Mouse (Mus musculus): ENCODE results near the gene Rnf212b. TPM values are rescaled to one million over a fixed set of nuclear protein-coding genes. Genes with fewer than 3 reads are reported as not detected.

Gene Rnf212b
- polyA plus RNA-seq, 1 experiment from 2014 or later: not detected

Other genes starting within 250 kb of the Rnf212b start
- gene Ajuba, start 236.6 kb upstream of the Rnf212b start, polyA plus RNA-seq (2015; fragmentation: Nextera tagmentation; extraction: Ambion mirVana): 11.1 and 13.1 TPM in 2 replicates
- 8.0 and 8.9 TPM in 2 replicates for gene 4931414P19Rik, start 208.1 kb upstream of the Rnf212b start, polyA plus RNA-seq (2015; fragmentation: Nextera tagmentation; extraction: Ambion mirVana)
- 430 and 444 TPM in 2 replicates for gene Psmb5, start 196.1 kb upstream of the Rnf212b start, polyA plus RNA-seq (2015; fragmentation: Nextera tagmentation; extraction: Ambion mirVana)
- gene Psmb11, start 192.7 kb upstream of the Rnf212b start, polyA plus RNA-seq (2015; fragmentation: Nextera tagmentation; extraction: Ambion mirVana): 0.15 TPM in 1 of 2 replicates, not detected in the other
- gene Gm17606, start 173.2 kb upstream of the Rnf212b start, polyA plus RNA-seq (2015; fragmentation: Nextera tagmentation; extraction: Ambion mirVana): not detected in 2 replicates
- gene Cdh24, start 172.8 kb upstream of the Rnf212b start, polyA plus RNA-seq (2015; fragmentation: Nextera tagmentation; extraction: Ambion mirVana): 7.6 and 8.6 TPM in 2 replicates
- gene 1700123O20Rik, start 127.9 kb upstream of the Rnf212b start, polyA plus RNA-seq (2015; fragmentation: Nextera tagmentation; extraction: Ambion mirVana): 71.2 and 71.6 TPM in 2 replicates
- gene Acin1, start 127.2 kb upstream of the Rnf212b start, polyA plus RNA-seq (2015; fragmentation: Nextera tagmentation; extraction: Ambion mirVana): 171 and 181 TPM in 2 replicates
- 0.23 and 0.25 TPM in 2 replicates for gene Gm29776, start 115.3 kb upstream of the Rnf212b start, polyA plus RNA-seq (2015; fragmentation: Nextera tagmentation; extraction: Ambion mirVana)
- gene Cebpe, start 102.0 kb upstream of the Rnf212b start, polyA plus RNA-seq (2015; fragmentation: Nextera tagmentation; extraction: Ambion mirVana): not detected in 2 replicates
- gene Slc7a8, start 32.2 kb upstream of the Rnf212b start, polyA plus RNA-seq (2015; fragmentation: Nextera tagmentation; extraction: Ambion mirVana): 6.4 and 8.2 TPM in 2 replicates
- 11.1 and 13.5 TPM in 2 replicates for gene Homez, start 56.8 kb downstream of the Rnf212b start, polyA plus RNA-seq (2015; fragmentation: Nextera tagmentation; extraction: Ambion mirVana)
- gene Ppp1r3e, start 63.4 kb downstream of the Rnf212b start, polyA plus RNA-seq (2015; fragmentation: Nextera tagmentation; extraction: Ambion mirVana): 1.7 and 2.3 TPM in 2 replicates
- gene Bcl2l2, start 69.2 kb downstream of the Rnf212b start, polyA plus RNA-seq (2015; fragmentation: Nextera tagmentation; extraction: Ambion mirVana): 3.5 and 3.6 TPM in 2 replicates
- 0.14 and 0.15 TPM in 2 replicates for gene Gm20521, start 69.3 kb downstream of the Rnf212b start, polyA plus RNA-seq (2015; fragmentation: Nextera tagmentation; extraction: Ambion mirVana)
- 163 and 164 TPM in 2 replicates for gene Pabpn1, start 78.4 kb downstream of the Rnf212b start, polyA plus RNA-seq (2015; fragmentation: Nextera tagmentation; extraction: Ambion mirVana)
- gene Slc22a17, start 99.0 kb downstream of the Rnf212b start, polyA plus RNA-seq (2015; fragmentation: Nextera tagmentation; extraction: Ambion mirVana): 154 and 167 TPM in 2 replicates
- gene Efs, start 112.0 kb downstream of the Rnf212b start, polyA plus RNA-seq (2015; fragmentation: Nextera tagmentation; extraction: Ambion mirVana): 27.6 and 30.4 TPM in 2 replicates
- gene Il25, start 118.6 kb downstream of the Rnf212b start, polyA plus RNA-seq (2015; fragmentation: Nextera tagmentation; extraction: Ambion mirVana): 0.27 and 0.29 TPM in 2 replicates
- gene Cmtm5, start 122.1 kb downstream of the Rnf212b start, polyA plus RNA-seq (2015; fragmentation: Nextera tagmentation; extraction: Ambion mirVana): 3.8 and 5.5 TPM in 2 replicates
- 1.0 and 1.3 TPM in 2 replicates for gene Myh6, start 152.8 kb downstream of the Rnf212b start, polyA plus RNA-seq (2015; fragmentation: Nextera tagmentation; extraction: Ambion mirVana)
- not detected in 2 replicates for gene Gm17428, start 162.8 kb downstream of the Rnf212b start, polyA plus RNA-seq (2015; fragmentation: Nextera tagmentation; extraction: Ambion mirVana)
- 6.5 and 6.7 TPM in 2 replicates for gene Myh7, start 180.5 kb downstream of the Rnf212b start, polyA plus RNA-seq (2015; fragmentation: Nextera tagmentation; extraction: Ambion mirVana)
- 67.1 and 70.8 TPM in 2 replicates for gene Ngdn, start 201.3 kb downstream of the Rnf212b start, polyA plus RNA-seq (2015; fragmentation: Nextera tagmentation; extraction: Ambion mirVana)

Measured in forebrain, embryonic 15.5 days (tissue).